Mouse (Mus musculus): ENCODE measurements around the gene Tube1.
"Not testable (repeated sequence)": the region's sequence is repeated elsewhere in the genome, so short reads cannot be mapped to it uniquely, and the experiment has no call there.

The Tube1 gene

GRCm38 (mm10) chr10:39169642-39170041, 35.9 kb downstream of the Tube1 start:
- no peak for DNase-seq (ENCODE audit: low spot score)

GRCm38 (mm10) chr10:39170181-39170580, 36.4 kb downstream of the Tube1 start:
- DNase-seq (ENCODE audit: low spot score) = no peak

- DNase-seq (ENCODE audit: low spot score) = no peak
Observed at GRCm38 (mm10) chr10:39170706-39171105, 36.9 kb downstream of the Tube1 start.

- peak; percentile 80 for DNase-seq (ENCODE audit: low spot score)
Observed at GRCm38 (mm10) chr10:39171134-39171533, 37.4 kb downstream of the Tube1 start.

GRCm38 (mm10) chr10:39171603-39172539, 38.1 kb downstream of the Tube1 start:
- peak; percentile 72 for DNase-seq (ENCODE audit: low spot score)

- no peak for DNase-seq (ENCODE audit: low spot score)
Observed at GRCm38 (mm10) chr10:39172540-39172931, 38.8 kb downstream of the Tube1 start.

GRCm38 (mm10) chr10:39173077-39173476, 39.3 kb downstream of the Tube1 start:
- no peak for DNase-seq (ENCODE audit: low spot score)

- DNase-seq (ENCODE audit: low spot score) = no peak
Observed at GRCm38 (mm10) chr10:39176981-39177380, 43.2 kb downstream of the Tube1 start.

GRCm38 (mm10) chr10:39184864-39185544, 51.2 kb downstream of the Tube1 start:
- no peak for DNase-seq (ENCODE audit: low spot score)

GRCm38 (mm10) chr10:39185545-39185906, 51.8 kb downstream of the Tube1 start:
- DNase-seq (ENCODE audit: low spot score) = no peak

GRCm38 (mm10) chr10:39192673-39193072, 58.9 kb downstream of the Tube1 start:
- no peak for DNase-seq (ENCODE audit: low spot score)

- not testable (repeated sequence) for DNase-seq (ENCODE audit: low spot score)
Observed at GRCm38 (mm10) chr10:39198216-39198615, 64.4 kb downstream of the Tube1 start.
